ENCODE assay signal across 11 mouse cellular contexts in genomic region chr16:44552036-44552435, GRCm38 (mm10). TPM values are rescaled to one million over a fixed set of nuclear protein-coding genes. Genes with fewer than 3 reads are reported as not detected.
DNase-seq lines count a peak whose midpoint lies in the region; ATAC-seq and TF ChIP-seq lines count a peak whose summit lies in the region.
"Had no signal": no experiment of that assay in that cellular context is flagged by ENCODE, and none has a peak within 500 bp of the region (broad histone marks: within the 10 kb centered on the region; RNA-seq: fewer than 3 reads in every experiment).

No protein-coding gene starts in this region.

- peaks cover 70% of the 10 kb centered on the region for H3K4me1 ChIP-seq in forebrain, embryonic 15.5 days
- H3K4me1 ChIP-seq in midbrain, embryonic 13.5 days (replicated peaks) = peaks cover 86% of the 10 kb centered on the region
- H3K4me1 ChIP-seq: liver, embryonic 13.5 days had no signal

- ATAC-seq in forebrain, embryonic 15.5 days (replicated peaks) = no peak
- ATAC-seq in midbrain, embryonic 13.5 days = peak; percentile 29

- no peak overlapping the region for H3K9ac ChIP-seq in forebrain, embryonic 15.5 days (replicated peaks)
- peak overlapping the region; percentile 15 for H3K9ac ChIP-seq in midbrain, embryonic 13.5 days (replicated peaks)
- H3K9ac ChIP-seq: liver, embryonic 13.5 days had no signal

- no peaks in the 10 kb centered on the region for H3K27me3 ChIP-seq in forebrain, embryonic 15.5 days
- H3K27me3 ChIP-seq in midbrain, embryonic 13.5 days = no peaks in the 10 kb centered on the region

- TF ChIP-seq CTCF in layer of hippocampus, adult 2 months (conservative IDR thresholded peaks at IDR 0.05) = no peak

- H3K4me3 ChIP-seq in layer of hippocampus, adult 2 months = no peak overlapping the region
- H3K4me3 ChIP-seq in forebrain, embryonic 15.5 days = no peak overlapping the region
- H3K4me3 ChIP-seq in midbrain, embryonic 13.5 days (replicated peaks) = 0 out of 2 replicates have a peak overlapping the region, but pooled peaks have one; percentile 4
- H3K4me3 ChIP-seq: liver, embryonic 13.5 days had no signal

- intact Hi-C loops in heart, postnatal 10 days (cut with DNase I) = no loop called here

- WGBS in forebrain, embryonic 15.5 days = 25% methylated on average over 2 of the region's 2 CpGs
- 41% methylated on average over 2 of the region's 2 CpGs for WGBS in midbrain, embryonic 13.5 days

- H3K9me3 ChIP-seq in forebrain, embryonic 15.5 days = no peaks in the 10 kb centered on the region
- no peaks in the 10 kb centered on the region for H3K9me3 ChIP-seq in midbrain, embryonic 13.5 days
- H3K9me3 ChIP-seq: liver, embryonic 13.5 days had no signal

- H3K27ac ChIP-seq in layer of hippocampus, adult 2 months = 0 out of 2 replicates have a peak overlapping the region, but pooled peaks have one; percentile 32
- peak overlapping the region; percentile 72 for H3K27ac ChIP-seq in forebrain, embryonic 15.5 days (replicated peaks)
- peak overlapping the region; percentile 68 for H3K27ac ChIP-seq in midbrain, embryonic 13.5 days
- H3K27ac ChIP-seq: kidney, postnatal 0 days; liver, embryonic 13.5 days had no signal

- H3K4me2 ChIP-seq in forebrain, embryonic 15.5 days (replicated peaks) = no peak overlapping the region
- H3K4me2 ChIP-seq in midbrain, embryonic 13.5 days (replicated peaks) = peak overlapping the region; percentile 54
- H3K4me2 ChIP-seq: liver, embryonic 13.5 days had no signal

- no peak for DNase-seq in layer of hippocampus, adult 2 months (ENCODE audit: low spot score in 2 of 2)
- no peak for DNase-seq in layer of hippocampus, adult 18-20 months (ENCODE audit: low spot score in 2 of 2)
- DNase-seq in cerebellum, adult 9-10 months = peak; percentile 85
- no peak for DNase-seq in spleen, postnatal 14 days (ENCODE audit: low spot score in 2 of 2)
- no peak for DNase-seq in spleen, adult 12 weeks (ENCODE audit: low spot score)
- DNase-seq in heart, postnatal 10 days = no peak
- DNase-seq: liver, embryonic 13.5 days; right cerebral cortex, postnatal 25 days had no signal

- no peaks in the 10 kb centered on the region for H3K36me3 ChIP-seq in forebrain, embryonic 15.5 days
- 0 out of 2 replicates have a peak, but pooled peaks cover 3% of the 10 kb centered on the region for H3K36me3 ChIP-seq in midbrain, embryonic 13.5 days
- H3K36me3 ChIP-seq: liver, embryonic 13.5 days had no signal

RNA-seq across cellular contexts. Expression of gene Boc, which starts 6.7 kb away (rescaled TPM):
- total RNA-seq in layer of hippocampus, adult 2 months (2021) = 10 to 100 TPM in 1 of 2 experiments, 1 to 10 TPM in 1; 9.7 to 12.1 TPM
- total RNA-seq in layer of hippocampus, adult 18-20 months (2021) = 10 to 100 TPM; 11.5 to 11.6 TPM
- polyA plus RNA-seq in forebrain, embryonic 15.5 days (2015; fragmentation: Nextera tagmentation; extraction: Ambion mirVana) = 15.3 and 16.9 TPM in 2 replicates
- polyA plus RNA-seq in midbrain, embryonic 13.5 days (2015; fragmentation: Nextera tagmentation; extraction: Ambion mirVana) = 22.5 and 27.3 TPM in 2 replicates
- total RNA-seq in heart, postnatal 10 days (2021) = 1 to 10 TPM; 9.0 to 9.4 TPM
